Mouse (Mus musculus) cortical plate, adult 2 months (tissue): ENCODE measurements around the gene Rad18.

Experiments used
- CTCF ChIP-seq: fragments of 200-500 bp; IDR thresholded peaks from 2 replicates; pipeline ENCODE4 v1.5.1; 2011; ENCODE audit warnings: mild to moderate bottlenecking, control low read depth, low read length; ENCODE audit not compliant: insufficient read depth; ENCODE audit errors: extremely low read depth
- POLR2A ChIP-seq: fragments of 200-500 bp; IDR thresholded peaks from 2 replicates; pipeline ENCODE4 v1.6.1; 2011; ENCODE audit warnings: mild to moderate bottlenecking, low read length, control low read depth; ENCODE audit not compliant: insufficient read depth; ENCODE audit errors: extremely low read depth

- TF ChIP-seq POLR2A (no peak), CTCF (no peak)
Observed at GRCm38 (mm10) chr6:112699115-112699514, 2.6 kb upstream of the Rad18 start.
